Mouse (Mus musculus) mature B cell (primary cell): ENCODE results near the gene Taar4.

Experiments
- in situ Hi-C: fragments of 300-500 bp; cut with MboI; formaldehyde crosslinking; loops from 2 replicates; pipeline ENCODE4 v1.14.3; 2019

The Taar4 gene

GRCm38 (mm10) chr10:24007034-24007433, 46.7 kb downstream of the Taar4 start:
- in situ Hi-C loops = no loop called here

DNA sequence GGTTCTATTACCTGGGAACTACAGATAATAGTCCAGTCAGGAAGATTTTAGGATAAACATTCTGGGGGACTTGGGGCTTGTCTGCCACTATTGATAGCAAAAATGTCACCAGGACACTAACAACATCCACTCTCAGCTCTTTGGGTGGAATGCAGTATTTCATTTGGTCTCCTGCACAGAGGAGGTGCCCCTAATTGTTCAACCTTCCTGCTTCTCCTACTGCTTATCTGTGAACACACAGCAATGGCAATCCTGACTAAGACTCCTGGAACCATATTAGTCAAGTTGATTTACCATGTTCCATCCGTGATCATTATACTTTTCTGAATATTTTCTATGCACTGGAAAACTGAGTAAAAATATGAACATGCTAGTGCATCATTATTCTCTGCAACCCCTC, 47.8 kb downstream of the Taar4 start:
- in situ Hi-C loops = no loop called here
